Mouse (Mus musculus) midbrain, embryonic 16.5 days (tissue): ENCODE results near the gene Gm9508. TPM values are rescaled to one million over a fixed set of nuclear protein-coding genes. Genes with fewer than 3 reads are reported as not detected.
"Not testable (repeated sequence)": the region's sequence is repeated elsewhere in the genome, so short reads cannot be mapped to it uniquely, and the experiment has no call there.

Experiments
- ATAC-seq: fragments of 200-750 bp; cut with Nextera tagmentation; 2 replicates; pipeline ENCODE4 v1.8.0; 2017; ENCODE audit warnings: moderate TSS enrichment
- H3K27ac ChIP-seq: fragments of 300-500 bp; sonication (generic); 2 replicates; pipeline ENCODE4 v1.5.1; 2014; ENCODE audit warnings: mild to moderate bottlenecking, low read length, mixed read lengths
- H3K27me3 ChIP-seq: fragments of 300-500 bp; sonication (generic); 2 replicates; pipeline ENCODE4 v1.6.1; 2014; ENCODE audit warnings: low read depth, low read length, mixed read lengths; ENCODE audit not compliant: control insufficient read depth, insufficient read depth
- H3K36me3 ChIP-seq: fragments of 300-500 bp; sonication (generic); 2 replicates; pipeline ENCODE4 v1.6.1; 2014; ENCODE audit warnings: mild to moderate bottlenecking, low read length, moderate library complexity, mixed read lengths; ENCODE audit not compliant: control insufficient read depth, insufficient read depth
- H3K4me1 ChIP-seq: fragments of 300-500 bp; sonication (generic); 2 replicates; pipeline ENCODE4 v1.6.1; 2014; ENCODE audit warnings: mild to moderate bottlenecking, low read length, mixed read lengths; ENCODE audit not compliant: control insufficient read depth, insufficient read depth
- H3K4me2 ChIP-seq: fragments of 300-500 bp; sonication (generic); 2 replicates; pipeline ENCODE4 v1.6.1; 2014; ENCODE audit warnings: mild to moderate bottlenecking, low read length, mixed read lengths
- H3K4me3 ChIP-seq: fragments of 300-500 bp; sonication (generic); 2 replicates; pipeline ENCODE4 v1.5.1; 2014; ENCODE audit warnings: low read depth, mild to moderate bottlenecking, low read length, moderate library complexity, mixed read lengths
- H3K9ac ChIP-seq: fragments of 300-500 bp; sonication (generic); 2 replicates; pipeline ENCODE4 v1.6.1; 2014; ENCODE audit warnings: low read depth, low read length, mixed read lengths
- H3K9me3 ChIP-seq: fragments of 300-500 bp; sonication (generic); replicated peaks from 2 replicates; pipeline ENCODE4 v1.6.1; 2014; ENCODE audit warnings: mild to moderate bottlenecking, low read length, mixed read lengths; ENCODE audit not compliant: control insufficient read depth, poor library complexity, severe bottlenecking
- WGBS: fragments of 180-500 bp; shearing (Covaris S2); extraction: QIAGEN DNeasy Blood & Tissue Kit; methylation state at CpG from one replicate; pipeline ENCODE4 v1.1.7; 2014; 5-methylcytosine and 5-hydroxymethylcytosine counted together
- polyA plus RNA-seq: library from polyadenylated mRNA; unstranded; fragments of >200 nt; fragmentation: Nextera tagmentation; extraction: Ambion mirVana; gene quantifications from 2 replicates; pipeline ENCODE4 v1.2.1, GENCODE M21; 2015

The Gm9508 gene
- not detected in 2 replicates for polyA plus RNA-seq

GRCm38 (mm10) chr10:77697133-77697532, at the start of gene Gm9508:
Gene Gm9508, minus strand, starts transcription at chr10:77697233.
- no peak for ATAC-seq
- H3K4me2 ChIP-seq, result no peak within 1 kb of the TSS

DNA sequence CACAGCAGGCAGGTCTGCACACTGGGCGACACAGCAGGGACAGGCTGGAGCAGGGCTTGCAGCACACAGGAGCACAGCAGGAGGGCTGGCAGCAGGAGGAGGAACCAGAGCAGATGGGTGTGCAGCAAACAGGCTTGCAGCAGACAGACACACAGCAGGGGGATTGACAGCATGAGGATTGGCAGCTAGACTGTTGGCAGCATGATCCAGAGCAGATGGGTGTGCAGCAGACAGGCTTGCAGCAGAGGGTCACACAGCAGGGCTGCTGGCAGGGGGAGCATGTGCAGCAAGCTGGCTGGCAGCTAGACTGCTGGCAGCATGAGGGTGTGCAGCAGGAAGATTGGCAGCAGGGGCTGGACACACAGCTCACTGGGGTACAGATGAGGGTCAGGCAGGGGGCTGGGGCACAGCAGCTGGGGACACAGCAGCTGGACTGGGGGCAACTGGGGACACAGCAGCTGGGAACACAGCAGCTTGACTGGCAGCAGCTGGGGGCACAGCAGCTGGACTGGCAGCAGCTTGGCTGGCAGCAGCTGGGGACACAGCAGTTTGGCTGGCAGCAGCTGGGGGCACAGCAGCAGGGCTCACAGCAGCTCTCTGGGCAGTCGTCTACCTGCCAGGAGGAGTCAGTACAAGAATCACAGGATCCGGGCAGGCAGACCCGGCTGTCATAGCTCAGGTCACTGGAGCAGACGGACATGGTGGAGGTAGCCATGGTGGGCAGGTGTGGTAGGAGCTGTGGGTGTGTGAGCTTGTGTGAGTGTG, 45.1 kb upstream of the Gm9508 start, which contains the start of gene Gm18596:
Gm18596 (minus strand) TSS at position 715 of the 765 bp plus-strand sequence.
- not testable (repeated sequence) for H3K9ac ChIP-seq, H3K9me3 ChIP-seq, H3K36me3 ChIP-seq, H3K4me3 ChIP-seq, ATAC-seq, H3K4me1 ChIP-seq, H3K27ac ChIP-seq, H3K27me3 ChIP-seq, H3K4me2 ChIP-seq
- WGBS, result 50% methylated on average over 5 of the region's 5 CpGs

More at GRCm38 (mm10) chr10:77697133-77697532, at the start of gene Gm9508:
- Histone ChIP-seq H3K27me3 (no peaks in the 10 kb centered on the region), H3K36me3 (no peaks in the 10 kb centered on the region), H3K4me3 (no peak within 1 kb of the TSS), H3K9me3 (no peaks in the 10 kb centered on the region; the same call in 1 of the 2 replicates), H3K4me1 (no peaks in the 10 kb centered on the region), H3K9ac (no peak within 1 kb of the TSS), H3K27ac (no peak within 1 kb of the TSS)
- WGBS, result 45% methylated on average over 4 of the region's 4 CpGs

- H3K36me3 ChIP-seq, result no peaks in the 10 kb centered on the region
- no peaks in the 10 kb centered on the region for H3K27me3 ChIP-seq
- no peak for ATAC-seq
- H3K9ac ChIP-seq, result no peak overlapping the region
- no peak overlapping the region for H3K27ac ChIP-seq
- 91% methylated on average over 4 of the region's 4 CpGs for WGBS
- no peak overlapping the region for H3K4me3 ChIP-seq
- no peak overlapping the region for H3K4me2 ChIP-seq
- H3K4me1 ChIP-seq, result no peaks in the 10 kb centered on the region
- H3K9me3 ChIP-seq, result no peaks in the 10 kb centered on the region
Observed at GRCm38 (mm10) chr10:77738929-77739328, 41.9 kb upstream of the Gm9508 start.

GRCm38 (mm10) chr10:77735928-77736327, 38.9 kb upstream of the Gm9508 start:
- H3K4me2 ChIP-seq, result no peak overlapping the region
- no peaks in the 10 kb centered on the region for H3K36me3 ChIP-seq
- H3K27ac ChIP-seq, result no peak overlapping the region
- no peak for ATAC-seq
- H3K4me1 ChIP-seq, result no peaks in the 10 kb centered on the region
- no peaks in the 10 kb centered on the region for H3K27me3 ChIP-seq
- no peak overlapping the region for H3K4me3 ChIP-seq
- WGBS, result 93% methylated on average over 1 of the region's 1 CpGs
- H3K9ac ChIP-seq, result no peak overlapping the region
- H3K9me3 ChIP-seq, result no peaks in the 10 kb centered on the region

DNA sequence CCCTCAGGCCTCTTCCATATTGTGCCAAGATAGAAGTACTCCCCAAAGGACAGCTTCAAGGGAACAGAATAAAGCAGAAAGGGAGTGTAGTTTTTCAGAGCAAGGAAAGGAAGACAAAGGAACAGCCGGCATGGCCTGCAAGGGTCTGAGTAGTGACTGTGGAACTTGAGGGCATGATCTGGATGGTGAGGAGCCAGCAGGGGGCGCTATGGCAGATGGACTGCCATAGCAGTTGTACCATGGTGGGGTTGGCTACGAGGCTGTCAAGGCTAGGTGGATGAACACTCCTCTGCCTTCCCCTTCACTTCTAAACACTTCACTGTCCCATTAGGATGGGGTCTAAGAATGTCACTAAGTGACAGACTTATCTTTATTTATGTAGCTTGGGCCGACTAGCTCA, 32.2 kb upstream of the Gm9508 start:
- no peak for ATAC-seq
- Histone ChIP-seq H3K27ac (no peak overlapping the region), H3K4me2 (no peak overlapping the region), H3K4me1 (no peaks in the 10 kb centered on the region), H3K9me3 (no peaks in the 10 kb centered on the region), H3K27me3 (no peaks in the 10 kb centered on the region), H3K4me3 (no peak overlapping the region), H3K36me3 (no peaks in the 10 kb centered on the region), H3K9ac (no peak overlapping the region)
- WGBS, result 49% methylated on average over 4 of the region's 4 CpGs

DNA sequence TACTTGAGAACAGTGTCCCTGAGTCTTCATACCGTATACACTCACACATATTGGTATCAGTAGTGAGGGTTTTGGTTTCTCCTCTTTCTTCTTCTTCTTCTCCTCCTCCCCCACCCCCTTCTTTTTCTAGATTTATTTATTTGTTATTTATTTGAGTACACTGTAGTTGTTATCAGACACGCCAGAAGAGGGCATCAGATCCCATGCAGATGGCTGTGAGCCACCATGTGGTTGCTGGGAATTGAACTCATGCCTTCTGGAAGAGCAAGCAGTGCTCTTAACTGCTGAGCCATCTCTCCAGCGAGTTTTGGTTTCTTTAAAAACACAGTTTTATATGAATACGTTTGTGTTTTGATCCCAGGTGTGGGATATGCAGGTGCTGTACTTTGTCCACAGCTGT, 31.2 kb upstream of the Gm9508 start:
- Histone ChIP-seq H3K9me3 (no peaks in the 10 kb centered on the region), H3K9ac (no peak overlapping the region), H3K4me1 (no peaks in the 10 kb centered on the region), H3K27ac (no peak overlapping the region), H3K4me3 (no peak overlapping the region), H3K27me3 (no peaks in the 10 kb centered on the region), H3K36me3 (no peaks in the 10 kb centered on the region), H3K4me2 (no peak overlapping the region)
- 72% methylated on average over 4 of the region's 4 CpGs for WGBS
- ATAC-seq, result no peak

DNA sequence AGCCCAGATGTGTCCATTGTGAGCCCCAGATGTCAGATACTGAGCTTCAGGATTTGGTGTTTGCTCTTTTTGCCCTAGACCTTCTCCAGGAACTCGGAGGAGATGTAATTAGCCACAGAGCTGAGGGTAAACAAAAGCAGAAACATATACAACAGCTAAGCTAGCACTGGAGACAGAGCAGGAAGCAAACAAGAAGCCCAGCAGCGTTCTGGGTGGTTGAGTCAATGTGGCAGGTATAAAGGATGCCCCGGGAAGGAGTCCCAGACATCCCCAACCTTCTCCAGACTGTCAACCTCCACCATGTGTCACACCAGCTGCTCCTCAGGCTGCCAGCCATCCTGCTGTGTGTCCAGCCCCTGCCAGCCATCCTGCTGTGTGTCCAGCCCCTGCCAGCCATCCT, 29.2 kb upstream of the Gm9508 start, which contains the start of gene Gm10100:
Gm10100 (plus strand) TSS at position 301 of the 400 bp plus-strand sequence.
- Histone ChIP-seq H3K4me2 (no peak within 1 kb of the TSS), H3K27ac (no peak within 1 kb of the TSS), H3K9me3 (no peaks in the 10 kb centered on the region), H3K4me3 (no peak within 1 kb of the TSS), H3K36me3 (no peaks in the 10 kb centered on the region), H3K9ac (no peak within 1 kb of the TSS), H3K27me3 (no peaks in the 10 kb centered on the region), H3K4me1 (no peaks in the 10 kb centered on the region)
- whole genome bisulfite sequencing, result 42% methylated on average over 3 of the region's 3 CpGs
- ATAC-seq, result no peak

- H3K36me3 ChIP-seq, result no peaks in the 10 kb centered on the region
- no peak for ATAC-seq
- H3K4me1 ChIP-seq, result no peaks in the 10 kb centered on the region
- no peak overlapping the region for H3K4me2 ChIP-seq
- no peaks in the 10 kb centered on the region for H3K27me3 ChIP-seq
- H3K4me3 ChIP-seq, result no peak overlapping the region
- H3K27ac ChIP-seq, result no peak overlapping the region
- no peaks in the 10 kb centered on the region for H3K9me3 ChIP-seq
- WGBS, result 82% methylated on average over 8 of the region's 8 CpGs
- H3K9ac ChIP-seq, result no peak overlapping the region
Observed at GRCm38 (mm10) chr10:77724855-77725254, 27.8 kb upstream of the Gm9508 start.

GRCm38 (mm10) chr10:77720299-77720698, 23.3 kb upstream of the Gm9508 start, which contains the start of gene Krtap12-1:
Gene Krtap12-1, plus strand, starts transcription at chr10:77720599.
- H3K27ac ChIP-seq, H3K4me2 ChIP-seq, ATAC-seq, H3K27me3 ChIP-seq, H3K4me1 ChIP-seq, H3K9ac ChIP-seq, H3K4me3 ChIP-seq, H3K36me3 ChIP-seq, H3K9me3 ChIP-seq: not testable (repeated sequence)
- 87% methylated on average over 1 of the region's 1 CpGs for WGBS
